Mouse (Mus musculus): Measurements from ENCODE around the gene Rtkn. TPM values are rescaled to one million over a fixed set of nuclear protein-coding genes. Genes with fewer than 3 reads are reported as not detected.
A peak's percentile ranks its signal among the peaks of the same experiment; 100 is the strongest.

The Rtkn gene
- total RNA-seq, 1 experiment from 2014 or later: 7.1 TPM

GRCm38 (mm10) chr6:83185895-83186861 lies 50.9 kb downstream of the Rtkn start:
- ATAC-seq (replicated peaks in 1 of 2; ENCODE audit: insufficient read depth in 1 of 2, low FRiP score in 2 of 2, low TSS enrichment in 1 of 2, low read depth in 1 of 2, poor library complexity in 2 of 2, severe bottlenecking in 2 of 2): peak; percentile 72 to 73

GRCm38 (mm10) chr6:83186946-83187345 lies 51.7 kb downstream of the Rtkn start:
- ATAC-seq (replicated peaks in 1 of 2; ENCODE audit: insufficient read depth in 1 of 2, low FRiP score in 2 of 2, low TSS enrichment in 1 of 2, low read depth in 1 of 2, poor library complexity in 2 of 2, severe bottlenecking in 2 of 2): no peak

GRCm38 (mm10) chr6:83193571-83193970 lies 58.3 kb downstream of the Rtkn start:
- no peak for ATAC-seq (replicated peaks in 1 of 2; ENCODE audit: insufficient read depth in 1 of 2, low FRiP score in 2 of 2, low TSS enrichment in 1 of 2, low read depth in 1 of 2, poor library complexity in 2 of 2, severe bottlenecking in 2 of 2)

GRCm38 (mm10) chr6:83197345-83198004 lies 62.2 kb downstream of the Rtkn start:
- ATAC-seq (replicated peaks in 1 of 2; ENCODE audit: insufficient read depth in 1 of 2, low FRiP score in 2 of 2, low TSS enrichment in 1 of 2, low read depth in 1 of 2, poor library complexity in 2 of 2, severe bottlenecking in 2 of 2): no peak

Other genes with a start within 250 kb of the Rtkn start
- 0.13 and 0.55 TPM in 2 replicates for gene Sema4f, start 195.7 kb upstream of the Rtkn start, total RNA-seq (2017)
- 1.2 and 2.6 TPM in 2 replicates for gene M1ap, start 188.6 kb upstream of the Rtkn start, total RNA-seq (2017)
- gene Dok1, start 102.0 kb upstream of the Rtkn start, total RNA-seq (2017): 22.9 and 39.6 TPM in 2 replicates
- gene Loxl3, start 101.3 kb upstream of the Rtkn start, total RNA-seq (2017): 1.3 and 2.2 TPM in 2 replicates
- gene Aup1, start 80.9 kb upstream of the Rtkn start, total RNA-seq (2017): 114 and 124 TPM in 2 replicates
- gene Htra2, start 80.2 kb upstream of the Rtkn start, total RNA-seq (2017): 42.7 and 43.3 TPM in 2 replicates
- 0.13 and 0.25 TPM in 2 replicates for gene Dqx1, start 77.6 kb upstream of the Rtkn start, total RNA-seq (2017)
- gene Tlx2, start 65.2 kb upstream of the Rtkn start, total RNA-seq (2017): not detected in 2 replicates
- 24.2 and 24.6 TPM in 2 replicates for gene Pcgf1, start 57.6 kb upstream of the Rtkn start, total RNA-seq (2017)
- 1.5 TPM in 1 of 2 replicates, not detected in the other for gene Lbx2, start 49.1 kb upstream of the Rtkn start, total RNA-seq (2017)
- 0.45 and 2.3 TPM in 2 replicates for gene Ccdc142, start 33.9 kb upstream of the Rtkn start, total RNA-seq (2017)
- 2.4 and 4.1 TPM in 2 replicates for gene Gm42688, start 33.8 kb upstream of the Rtkn start, total RNA-seq (2017)
- 8.4 and 19.3 TPM in 2 replicates for gene Mrpl53, start 26.4 kb upstream of the Rtkn start, total RNA-seq (2017)
- gene Mogs, start 20.0 kb upstream of the Rtkn start, total RNA-seq (2017): 57.8 and 60.4 TPM in 2 replicates
- gene Wbp1, start 13.9 kb upstream of the Rtkn start, total RNA-seq (2017): 148 and 226 TPM in 2 replicates
- 31.1 and 42.3 TPM in 2 replicates for gene Ino80b, start 10.0 kb upstream of the Rtkn start, total RNA-seq (2017)
- 0.20 and 0.31 TPM in 2 replicates for gene Wdr54, start 20.9 kb downstream of the Rtkn start, total RNA-seq (2017)
- 0.35 TPM in 1 of 2 replicates, not detected in the other for gene 1700003E16Rik, start 20.9 kb downstream of the Rtkn start, total RNA-seq (2017)
- 50.5 and 70.9 TPM in 2 replicates for gene Dctn1, start 30.5 kb downstream of the Rtkn start, total RNA-seq (2017)
- not detected in 2 replicates for gene Slc4a5, start 84.4 kb downstream of the Rtkn start, total RNA-seq (2017)
- 11.4 and 11.9 TPM in 2 replicates for gene Mthfd2, start 190.4 kb downstream of the Rtkn start, total RNA-seq (2017)
- gene Mob1a, start 190.6 kb downstream of the Rtkn start, total RNA-seq (2017): 136 and 163 TPM in 2 replicates
- gene Bola3, start 213.7 kb downstream of the Rtkn start, total RNA-seq (2017): 53.2 and 53.4 TPM in 2 replicates

All from hematopoietic stem cell, adult 5-6 weeks (primary cell).